Mouse (Mus musculus) MEL (cell line): ENCODE results near the gene Elp1. TPM values are rescaled to one million over a fixed set of nuclear protein-coding genes. Genes with fewer than 3 reads are reported as not detected.

Experiments
- DNase-seq: peaks from one replicate; pipeline ENCODE4 v3.0.0; 2011; ENCODE audit warnings: low read depth, low spot score
- H3K27ac ChIP-seq: 2 replicates; pipeline ENCODE4 v1.5.1; 2012; ENCODE audit warnings: low read depth, mild to moderate bottlenecking, control low read depth, low read length, moderate library complexity; ENCODE audit not compliant: control insufficient read depth
- H3K27me3 ChIP-seq, 2 experiments: fragments of 150-350 bp in 1 of 2; sonication (generic) in 1 of 2; 2 replicates each; pipeline ENCODE4 v1.6.1; 2012; ENCODE audit warnings: low read length in 2 of 2, mild to moderate bottlenecking in 2 of 2, improper control_type of control experiment in 1 of 2, moderate library complexity in 1 of 2; ENCODE audit not compliant: insufficient read depth in 2 of 2, control insufficient read depth in 1 of 2
- H3K36me3 ChIP-seq, 2 experiments: 2 replicates each; pipeline ENCODE4 v1.6.1; 2012 to 2014; ENCODE audit warnings: low read length in 2 of 2, improper control_type of control experiment in 1 of 2, inconsistent platforms in 1 of 2, mild to moderate bottlenecking in 1 of 2; ENCODE audit not compliant: insufficient read depth in 2 of 2, control insufficient read depth in 1 of 2
- H3K4me1 ChIP-seq, 2 experiments: fragments of 150-350 bp in 1 of 2; sonication (generic) in 1 of 2; 2 replicates each; pipeline ENCODE4 v1.6.1; 2012; ENCODE audit warnings: low read length in 2 of 2, improper control_type of control experiment in 1 of 2, mild to moderate bottlenecking in 1 of 2; ENCODE audit not compliant: insufficient read depth in 2 of 2, control insufficient read depth in 1 of 2
- H3K4me3 ChIP-seq, 2 experiments: fragments of 150-350 bp in 1 of 2; sonication (generic) in 1 of 2; 2 replicates each; pipeline ENCODE4 v1.5.1; 2012; ENCODE audit warnings: low read depth in 2 of 2, low read length in 2 of 2, mild to moderate bottlenecking in 2 of 2, moderate library complexity in 2 of 2, control low read depth in 1 of 2, improper control_type of control experiment in 1 of 2; ENCODE audit not compliant: control insufficient read depth in 1 of 2, insufficient read depth in 1 of 2
- H3K79me2 ChIP-seq: 2 replicates; pipeline ENCODE4 v1.6.1; 2012; ENCODE audit warnings: mild to moderate bottlenecking, low read length, moderate library complexity; ENCODE audit not compliant: control insufficient read depth, poor library complexity, insufficient read depth
- H3K9ac ChIP-seq: 2 replicates; pipeline ENCODE4 v1.6.1; 2012; ENCODE audit warnings: low read depth, mild to moderate bottlenecking, control low read depth, low read length, moderate library complexity; ENCODE audit not compliant: control insufficient read depth, poor library complexity, severe bottlenecking
- H3K9me3 ChIP-seq: fragments of 150-350 bp; sonication (generic); replicated peaks from 2 replicates; pipeline ENCODE4 v1.6.1; 2012; ENCODE audit warnings: mild to moderate bottlenecking, low read length, improper control_type of control experiment, moderate library complexity; ENCODE audit not compliant: insufficient read depth
- BHLHE40 ChIP-seq: IDR thresholded peaks from 2 replicates; pipeline ENCODE4 v1.6.1; 2012; ENCODE audit warnings: low read depth, mild to moderate bottlenecking, inconsistent platforms, low read length, improper control_type of control experiment, borderline replicate concordance
- CHD1 ChIP-seq: IDR thresholded peaks from 2 replicates; pipeline ENCODE4 v1.6.1; 2012; ENCODE audit warnings: low read depth, mild to moderate bottlenecking, inconsistent platforms, low read length, improper control_type of control experiment
- CHD2 ChIP-seq: IDR thresholded peaks from 2 replicates; pipeline ENCODE4 v1.6.1; 2011; ENCODE audit warnings: low read length, improper control_type of control experiment
- ELF1 ChIP-seq: IDR thresholded peaks from 2 replicates; pipeline ENCODE4 v1.6.1; 2014; ENCODE audit warnings: low read depth, mild to moderate bottlenecking, inconsistent platforms, low read length, improper control_type of control experiment, moderate library complexity
- EP300 ChIP-seq, 2 experiments: IDR thresholded peaks; 2 replicates each; pipeline ENCODE4 v1.6.1; 2011; ENCODE audit warnings: improper control_type of control experiment in 2 of 2, low read length in 2 of 2, low read depth in 1 of 2, mild to moderate bottlenecking in 1 of 2
- HCFC1 ChIP-seq: IDR thresholded peaks from 2 replicates; pipeline ENCODE4 v1.6.1; 2012; ENCODE audit warnings: low read depth, mild to moderate bottlenecking, inconsistent platforms, low read length, improper control_type of control experiment, moderate library complexity
- MEF2A ChIP-seq: IDR thresholded peaks from 2 replicates; pipeline ENCODE4 v1.6.1; 2014; ENCODE audit warnings: low read depth, mild to moderate bottlenecking, inconsistent platforms, low read length, improper control_type of control experiment; ENCODE audit not compliant: poor library complexity, insufficient replicate concordance, severe bottlenecking; ENCODE audit errors: extremely low read depth
- NELFE ChIP-seq: IDR thresholded peaks from 2 replicates; pipeline ENCODE4 v1.6.1; 2011; ENCODE audit warnings: low read depth, low read length, improper control_type of control experiment
- POLR2A ChIP-seq, 2 experiments: IDR thresholded peaks; 2 replicates each; pipeline ENCODE4 v1.6.1; 2011 to 2012; ENCODE audit warnings: low read length in 2 of 2, mild to moderate bottlenecking in 2 of 2, control low read depth in 1 of 2, improper control_type of control experiment in 1 of 2, low read depth in 1 of 2, moderate library complexity in 1 of 2; ENCODE audit not compliant: control insufficient read depth in 1 of 2, insufficient read depth in 1 of 2, poor library complexity in 1 of 2
- POLR2AphosphoS2 ChIP-seq: IDR thresholded peaks from 2 replicates; pipeline ENCODE4 v1.6.1; 2011; ENCODE audit warnings: low read length, improper control_type of control experiment
- POLR2AphosphoS5 ChIP-seq: IDR thresholded peaks from 2 replicates; pipeline ENCODE4 v1.6.1; 2012; ENCODE audit warnings: low read depth, borderline replicate concordance, mild to moderate bottlenecking, inconsistent platforms, low read length, moderate library complexity, mixed read lengths
- RCOR1 ChIP-seq: IDR thresholded peaks from 2 replicates; pipeline ENCODE4 v1.6.1; 2012; ENCODE audit warnings: low read depth, mild to moderate bottlenecking, inconsistent platforms, low read length, improper control_type of control experiment
- SMC3 ChIP-seq: IDR thresholded peaks from 2 replicates; pipeline ENCODE4 v1.6.1; 2011; ENCODE audit warnings: low read depth, low read length, improper control_type of control experiment
- TBP ChIP-seq: IDR thresholded peaks from 2 replicates; pipeline ENCODE4 v1.8.0; 2011; ENCODE audit warnings: low read depth, low read length, improper control_type of control experiment
- TCF12 ChIP-seq: IDR thresholded peaks from 2 replicates; pipeline ENCODE4 v1.6.1; 2014; ENCODE audit warnings: low read depth, mild to moderate bottlenecking, inconsistent platforms, low read length, improper control_type of control experiment, moderate library complexity
- UBTF ChIP-seq: IDR thresholded peaks from 2 replicates; pipeline ENCODE4 v1.6.1; 2012; ENCODE audit warnings: low read depth, mild to moderate bottlenecking, inconsistent platforms, low read length, improper control_type of control experiment, moderate library complexity, borderline replicate concordance; ENCODE audit not compliant: insufficient read depth
- ZC3H11A ChIP-seq: IDR thresholded peaks from 2 replicates; pipeline ENCODE4 v1.6.1; 2012; ENCODE audit warnings: low read depth, mild to moderate bottlenecking, inconsistent platforms, low read length, improper control_type of control experiment
- polyA plus RNA-seq, 2 experiments: library from polyadenylated mRNA; stranded (reverse) in 1 of 2; unstranded in 1 of 2; fragments of >175 nt in 1 of 2; fragments of >200 nt in 1 of 2; gene quantifications; 2 replicates each; pipeline versions ENCODE4 v1.2.1 to v1.2.4; 2012; ENCODE audit warnings: low replicate concordance in 2 of 2, low read depth in 1 of 2; ENCODE audit not compliant: insufficient read length in 2 of 2, insufficient read depth in 1 of 2, missing spikeins in 1 of 2
- total RNA-seq: library from RNA; depleted of rRNA; stranded (reverse); fragments of 300-350 nt; gene quantifications from 2 replicates; pipeline ENCODE4 v1.2.3, GENCODE M21; 2012

Elp1 gene
- total and polyA plus RNA-seq, 3 experiments: 38.0 to 144 (median 41.3) TPM

- Histone ChIP-seq H3K27ac (no peak overlapping the region), H3K9me3 (no peaks in the 10 kb centered on the region), H3K36me3 (no peaks in the 10 kb centered on the region), H3K4me1 (peaks cover 0 to 3% of the 10 kb centered on the region in 2 experiments; a peak in 2 of 4 replicates), H3K27me3 (no peaks in the 10 kb centered on the region)
- no peak for DNase-seq
- TF ChIP-seq HCFC1: no peak
- TF ChIP-seq CHD1: no peak
- TF ChIP-seq SMC3: no peak
- no peak for TF ChIP-seq ELF1
- no peak for TF ChIP-seq ZC3H11A
- TF ChIP-seq TCF12: no peak
- TF ChIP-seq RCOR1: no peak
- no peak for TF ChIP-seq MEF2A
- no peak for TF ChIP-seq NELFE
- TF ChIP-seq UBTF: no peak
- no peak for TF ChIP-seq EP300 (IDR thresholded peaks at IDR 0.05; ENCODE audit: low read depth in 1 of 2, low read length in 2 of 2)
- no peak for TF ChIP-seq POLR2A (IDR thresholded peaks at IDR 0.05; ENCODE audit: control insufficient read depth in 1 of 2, insufficient read depth in 1 of 2, low read depth in 1 of 2, low read length in 2 of 2, poor library complexity in 1 of 2)
- TF ChIP-seq TBP: no peak
- no peak for TF ChIP-seq POLR2AphosphoS5
- TF ChIP-seq, all 39 proteins: peak for 0
- no peak overlapping the region for H3K9ac ChIP-seq
- H3K4me3 ChIP-seq: no peak overlapping the region
- H3K79me2 ChIP-seq: no peaks in the 10 kb centered on the region
Measured at GRCm38 (mm10) chr4:56848044-56848443, 45.9 kb upstream of the Elp1 start.

DNA sequence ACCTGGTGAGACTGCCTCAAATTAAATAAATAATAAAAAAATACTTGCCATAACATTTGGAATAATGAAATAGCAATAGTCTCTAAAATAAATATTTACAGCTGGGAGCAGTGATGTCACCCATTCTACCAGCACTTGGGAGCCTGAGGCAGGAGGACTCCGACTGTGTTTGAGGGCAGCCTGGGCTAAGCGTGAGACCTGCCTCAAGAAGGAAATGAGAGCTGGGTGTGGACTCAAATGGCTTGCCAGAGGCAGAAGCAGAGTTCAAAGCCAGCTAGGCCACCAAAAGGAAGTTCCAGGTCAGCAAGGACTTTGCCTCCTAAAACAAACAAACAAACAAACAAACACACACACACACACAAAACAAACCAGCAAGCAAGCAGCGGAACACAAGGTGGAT is 45.3 kb upstream of the Elp1 start:
- H3K79me2 ChIP-seq: no peaks in the 10 kb centered on the region
- no peak overlapping the region for H3K9ac ChIP-seq
- peaks cover 0 to 3% of the 10 kb centered on the region in 2 experiments; a peak in 2 of 4 replicates for H3K4me1 ChIP-seq
- no peak for DNase-seq
- TF ChIP-seq NELFE (no peak), BHLHE40 (no peak), CHD2 (no peak), POLR2AphosphoS2 (no peak), EP300 (IDR thresholded peaks at IDR 0.05; ENCODE audit: low read depth in 1 of 2, low read length in 2 of 2) (no peak)
- TF ChIP-seq, all 39 proteins: peak for 0
- Histone ChIP-seq H3K27ac (no peak overlapping the region), H3K27me3 (no peaks in the 10 kb centered on the region), H3K9me3 (no peaks in the 10 kb centered on the region), H3K4me3 (no peak overlapping the region), H3K36me3 (no peaks in the 10 kb centered on the region)
